ENCODE assay signal across 9 mouse cellular contexts in the genomic region with DNA sequence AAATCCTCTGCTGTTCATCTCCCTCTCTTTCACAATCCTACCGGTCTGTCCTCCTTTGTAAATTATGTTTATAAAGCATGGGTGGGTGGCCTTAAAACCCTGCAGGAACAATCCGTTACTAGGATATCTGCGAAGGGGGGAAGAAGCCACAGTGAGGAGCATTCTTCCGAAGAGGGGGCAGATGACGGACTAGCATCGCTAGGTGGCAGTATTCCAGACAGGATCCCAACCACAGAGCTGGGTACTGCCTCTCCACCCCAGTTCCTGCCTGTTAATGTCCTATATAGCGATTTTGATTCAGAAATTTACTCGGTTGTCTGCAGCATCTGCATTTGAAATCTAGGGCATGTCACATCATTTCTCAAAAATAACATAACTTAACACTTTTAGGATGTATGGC.
DNase-seq lines count a peak whose midpoint lies in the region; ATAC-seq and TF ChIP-seq lines count a peak whose summit lies in the region.
"Had no signal": no experiment of that assay in that cellular context is flagged by ENCODE, and none has a peak within 500 bp of the region (broad histone marks: within the 10 kb centered on the region; RNA-seq: fewer than 3 reads in every experiment).

No protein-coding gene starts in this region.

- no peak for TF ChIP-seq POLR2A in MEL (IDR thresholded peaks at IDR 0.05; ENCODE audit: control insufficient read depth in 1 of 2, insufficient read depth in 1 of 2, low read depth in 1 of 2, low read length in 2 of 2, poor library complexity in 1 of 2)

- peak; percentile 86; the same call in 1 of the 2 replicates for ATAC-seq in forebrain, embryonic 14.5 days
- ATAC-seq in hindbrain, embryonic 11.5 days (ENCODE audit: low FRiP score), result peak; percentile 82

- H3K4me1 ChIP-seq in MEL (ENCODE audit: control insufficient read depth in 1 of 2, insufficient read depth in 2 of 2, low read length in 2 of 2), result no peaks in the 10 kb centered on the region
- no peaks in the 10 kb centered on the region for H3K4me1 ChIP-seq in forebrain, embryonic 14.5 days (ENCODE audit: control insufficient read depth, insufficient read depth, low read length)
- no peaks in the 10 kb centered on the region for H3K4me1 ChIP-seq in hindbrain, embryonic 11.5 days (replicated peaks; ENCODE audit: control insufficient read depth, insufficient read depth, low read length)
- H3K4me1 ChIP-seq: heart, embryonic 15.5 days had no signal

- H3K79me2 ChIP-seq in MEL (ENCODE audit: control insufficient read depth, insufficient read depth, low read length, poor library complexity), result no peaks in the 10 kb centered on the region

- H3K27ac ChIP-seq in MEL (ENCODE audit: control insufficient read depth, low read depth, low read length), result no peak overlapping the region
- no peak overlapping the region for H3K27ac ChIP-seq in forebrain, embryonic 14.5 days (ENCODE audit: low read depth, low read length)
- H3K27ac ChIP-seq in hindbrain, embryonic 11.5 days (ENCODE audit: low read depth, low read length), result no peak overlapping the region
- H3K27ac ChIP-seq: heart, embryonic 15.5 days had no signal

- H3K9ac ChIP-seq in MEL (ENCODE audit: control insufficient read depth, low read depth, low read length, poor library complexity, severe bottlenecking), result no peak overlapping the region
- no peak overlapping the region for H3K9ac ChIP-seq in forebrain, embryonic 14.5 days (ENCODE audit: low read length)
- H3K9ac ChIP-seq in hindbrain, embryonic 11.5 days (ENCODE audit: low read depth, low read length), result no peak overlapping the region
- H3K9ac ChIP-seq: heart, embryonic 15.5 days had no signal

- no peaks in the 10 kb centered on the region for H3K36me3 ChIP-seq in MEL (ENCODE audit: control insufficient read depth in 1 of 2, insufficient read depth in 2 of 2, low read length in 2 of 2)
- no peaks in the 10 kb centered on the region for H3K36me3 ChIP-seq in forebrain, embryonic 14.5 days (ENCODE audit: control insufficient read depth, insufficient read depth, low read length)
- H3K36me3 ChIP-seq in hindbrain, embryonic 11.5 days (ENCODE audit: control insufficient read depth, insufficient read depth, low read length), result no peaks in the 10 kb centered on the region
- H3K36me3 ChIP-seq: heart, embryonic 15.5 days had no signal

- H3K4me2 ChIP-seq in forebrain, embryonic 14.5 days (ENCODE audit: low read length), result no peak overlapping the region
- no peak overlapping the region for H3K4me2 ChIP-seq in hindbrain, embryonic 11.5 days (replicated peaks; ENCODE audit: low read depth, low read length)
- H3K4me2 ChIP-seq: heart, embryonic 15.5 days had no signal

- no peaks in the 10 kb centered on the region; a peak in 1 of 4 replicates for H3K27me3 ChIP-seq in MEL (ENCODE audit: control insufficient read depth in 1 of 2, insufficient read depth in 2 of 2, low read length in 2 of 2)
- H3K27me3 ChIP-seq in forebrain, embryonic 14.5 days (replicated peaks; ENCODE audit: control insufficient read depth, insufficient read depth, low read length), result no peaks in the 10 kb centered on the region
- H3K27me3 ChIP-seq in hindbrain, embryonic 11.5 days (ENCODE audit: control insufficient read depth, insufficient read depth, low read length), result no peaks in the 10 kb centered on the region
- H3K27me3 ChIP-seq: heart, embryonic 15.5 days had no signal

- peak; percentile 68 to 86 (median 82) for TF ChIP-seq CTCF in MEL (IDR thresholded peaks at IDR 0.05 in 2 of 3, conservative IDR thresholded peaks at IDR 0.05 in 1 of 3; ENCODE audit: control insufficient read depth in 1 of 3, insufficient read depth in 1 of 3, low read depth in 2 of 3, low read length in 3 of 3, poor library complexity in 1 of 3, severe bottlenecking in 1 of 3)

- WGBS in forebrain, embryonic 14.5 days, result 16% methylated on average over 8 of the region's 8 CpGs
- 18% methylated on average over 8 of the region's 8 CpGs for WGBS in hindbrain, embryonic 11.5 days

- H3K9me3 ChIP-seq in MEL (replicated peaks; ENCODE audit: insufficient read depth, low read length), result no peaks in the 10 kb centered on the region
- no peaks in the 10 kb centered on the region for H3K9me3 ChIP-seq in forebrain, embryonic 14.5 days (replicated peaks; ENCODE audit: control insufficient read depth, low read length)
- H3K9me3 ChIP-seq in hindbrain, embryonic 11.5 days (ENCODE audit: control insufficient read depth, low read length), result no peaks in the 10 kb centered on the region
- H3K9me3 ChIP-seq: heart, embryonic 15.5 days had no signal

- peak; percentile 84 for TF ChIP-seq RAD21 in MEL (IDR thresholded peaks at IDR 0.05; ENCODE audit: low read depth, low read length)

- no peak overlapping the region for H3K4me3 ChIP-seq in MEL (ENCODE audit: control insufficient read depth in 1 of 2, insufficient read depth in 1 of 2, low read depth in 2 of 2, low read length in 2 of 2)
- H3K4me3 ChIP-seq in forebrain, embryonic 14.5 days (ENCODE audit: low read depth, low read length), result no peak overlapping the region
- H3K4me3 ChIP-seq in hindbrain, embryonic 11.5 days (ENCODE audit: low read depth, low read length), result no peak overlapping the region
- H3K4me3 ChIP-seq: heart, embryonic 15.5 days had no signal

- no peak for TF ChIP-seq EP300 in MEL (IDR thresholded peaks at IDR 0.05; ENCODE audit: low read depth in 1 of 2, low read length in 2 of 2)

- peak; percentile 75 for DNase-seq in MEL (ENCODE audit: low read depth, low spot score)
- peak; percentile 56 for DNase-seq in c-Kit-positive CD71-negative TER-119-negative erythroid progenitor cells, embryonic 14.5 days (ENCODE audit: low read depth)
- peak; percentile 76 for DNase-seq in forebrain, embryonic 14.5 days (ENCODE audit: low spot score)
- peak; percentile 75 for DNase-seq in hindbrain, embryonic 11.5 days (ENCODE audit: low spot score)
- DNase-seq in layer of hippocampus, postnatal 14 days (ENCODE audit: low spot score in 2 of 2), result peak; percentile 47 to 77
- peak; percentile 91 for DNase-seq in lung, postnatal 36 days
- DNase-seq in right cerebral cortex, adult 2 months (ENCODE audit: low spot score in 2 of 2), result peak; percentile 52 to 61
- DNase-seq in yolk sac, embryonic 10.5 days (ENCODE audit: low spot score), result peak; percentile 40

TF ChIP-seq in MEL, 35 proteins besides CTCF, POLR2A, EP300 and RAD21:
- TF ChIP-seq SMC3 (IDR thresholded peaks at IDR 0.05; ENCODE audit: low read depth, low read length) (peak; percentile 97), BHLHE40 (IDR thresholded peaks at IDR 0.05; ENCODE audit: borderline replicate concordance, low read depth, low read length) (no peak), ELF1 (IDR thresholded peaks at IDR 0.05; ENCODE audit: low read depth, low read length) (no peak), JUND (IDR thresholded peaks at IDR 0.05; ENCODE audit: low read depth, low read length) (no peak), ZC3H11A (IDR thresholded peaks at IDR 0.05; ENCODE audit: low read depth, low read length) (peak; percentile 86)

Comparison
In these comparisons a context has a peak if more than half of its experiments do, and no peak if none do; other contexts are left out.
1. DNase-seq: peak in every context shown above with its lines; median percentile 91 in lung, postnatal 36 days; 76 in forebrain, embryonic 14.5 days; 75 in MEL; 75 in hindbrain, embryonic 11.5 days; 62 in layer of hippocampus, postnatal 14 days; 56 in right cerebral cortex, adult 2 months; 56 in c-Kit-positive CD71-negative TER-119-negative erythroid progenitor cells, embryonic 14.5 days; 40 in yolk sac, embryonic 10.5 days.